Mouse (Mus musculus) heart, postnatal 25 days (tissue): Measurements from ENCODE around the gene Epdr1. TPM values are rescaled to one million over a fixed set of nuclear protein-coding genes. Genes with fewer than 3 reads are reported as not detected.
"Not testable (repeated sequence)": the region's sequence is repeated elsewhere in the genome, so short reads cannot be mapped to it uniquely, and the experiment has no call there.

ENCODE experiments used
- DNase-seq: peaks from one replicate; pipeline ENCODE4 v3.0.0; 2022; ENCODE audit warnings: low spot score
- intact Hi-C: fragments of 180-260 bp; cut with DNase I; formaldehyde crosslinking; loops from one replicate; pipeline ENCODE4 v1.15.1; 2025
- total RNA-seq, 2 experiments: library from RNA; stranded (reverse); gene quantifications; 2 replicates each; pipeline ENCODE4 v1.2.3; 2021

Epdr1 gene
- total RNA-seq, 2 experiments from 2014 or later = 13.7 to 17.9 TPM

- no peak for DNase-seq
These were observed 7.4 kb downstream of the Epdr1 start for GRCm38 (mm10) chr13:19612348-19612747.

GRCm38 (mm10) chr13:19608120-19608519, 11.6 kb downstream of the Epdr1 start:
- DNase-seq = no peak
- intact Hi-C loops = no loop called here

More at GRCm38 (mm10) chr13:19612348-19612747, 7.4 kb downstream of the Epdr1 start:
- intact Hi-C loops = no loop called here

GRCm38 (mm10) chr13:19604916-19605315, 14.8 kb downstream of the Epdr1 start:
- intact Hi-C loops = no loop called here
- no peak for DNase-seq

GRCm38 (mm10) chr13:19603719-19604118, 16.0 kb downstream of the Epdr1 start:
- intact Hi-C loops = no loop called here
- DNase-seq = no peak

DNA sequence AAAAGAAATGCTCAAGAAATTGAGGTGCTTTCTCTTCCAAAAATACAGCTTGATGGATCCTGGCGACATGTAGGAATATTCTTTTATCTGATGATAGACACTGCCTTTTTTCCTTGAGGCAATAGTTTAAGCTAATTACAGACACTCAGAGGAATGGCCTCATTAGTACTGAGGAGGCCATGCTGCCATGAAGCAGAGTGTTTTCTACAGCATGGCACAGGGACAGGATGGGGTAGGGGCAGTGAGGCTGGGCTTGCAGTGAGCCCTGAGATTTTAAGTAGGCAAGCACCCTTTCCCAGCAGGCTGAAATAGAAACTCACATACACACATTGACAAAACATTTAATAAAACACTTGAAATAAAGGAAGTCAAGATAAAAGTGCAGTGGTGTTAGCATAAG, 17.2 kb downstream of the Epdr1 start:
- DNase-seq = no peak
- intact Hi-C loops = no loop called here

- intact Hi-C loops = no loop called here
- no peak for DNase-seq
These were observed 20.5 kb downstream of the Epdr1 start for GRCm38 (mm10) chr13:19599242-19599641.

- DNase-seq = no peak
These were observed 24.6 kb downstream of the Epdr1 start for GRCm38 (mm10) chr13:19595141-19595540.

DNA sequence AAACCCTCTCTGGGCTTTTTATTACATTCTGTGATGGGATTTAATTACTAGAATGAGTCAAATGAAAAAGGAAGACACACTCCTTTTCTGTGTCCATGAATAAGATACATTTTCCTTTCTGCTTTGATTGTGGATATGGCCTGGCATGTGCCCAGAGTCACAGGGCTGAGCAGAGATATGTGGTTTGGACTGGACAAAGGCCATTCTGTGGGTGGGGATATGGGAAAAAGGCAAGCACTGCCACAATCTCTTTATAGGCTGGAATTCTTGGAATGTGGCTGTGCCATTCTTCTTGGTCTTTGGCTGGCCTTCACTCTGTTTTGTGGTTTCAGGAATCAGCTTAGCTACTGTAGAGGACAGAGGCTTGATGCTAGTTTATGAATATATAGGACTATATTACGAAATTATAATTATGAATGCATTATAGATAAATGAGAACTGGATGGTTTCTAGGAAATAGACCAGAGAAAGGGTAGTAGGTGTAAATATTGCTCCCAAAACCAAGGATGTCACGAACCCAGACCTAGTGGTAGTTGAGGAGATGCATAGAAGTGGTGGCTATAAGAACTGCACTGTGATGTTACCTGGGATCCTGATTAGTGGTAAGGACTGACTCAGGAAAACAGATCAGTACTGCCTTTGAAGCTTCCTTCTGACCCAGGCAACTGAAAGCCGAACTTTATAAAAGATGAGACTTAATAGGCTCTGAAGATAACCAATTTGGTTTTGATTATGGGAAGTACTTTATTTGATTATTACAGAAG, 28.5 kb downstream of the Epdr1 start:
- intact Hi-C loops = no loop called here

More at GRCm38 (mm10) chr13:19595141-19595540, 24.6 kb downstream of the Epdr1 start:
- intact Hi-C loops = no loop called here

GRCm38 (mm10) chr13:19575947-19576346, 43.8 kb downstream of the Epdr1 start:
- intact Hi-C loops = no loop called here
- DNase-seq = no peak

More for the DNA sequence above, 28.5 kb downstream of the Epdr1 start:
- no peak for DNase-seq

DNA sequence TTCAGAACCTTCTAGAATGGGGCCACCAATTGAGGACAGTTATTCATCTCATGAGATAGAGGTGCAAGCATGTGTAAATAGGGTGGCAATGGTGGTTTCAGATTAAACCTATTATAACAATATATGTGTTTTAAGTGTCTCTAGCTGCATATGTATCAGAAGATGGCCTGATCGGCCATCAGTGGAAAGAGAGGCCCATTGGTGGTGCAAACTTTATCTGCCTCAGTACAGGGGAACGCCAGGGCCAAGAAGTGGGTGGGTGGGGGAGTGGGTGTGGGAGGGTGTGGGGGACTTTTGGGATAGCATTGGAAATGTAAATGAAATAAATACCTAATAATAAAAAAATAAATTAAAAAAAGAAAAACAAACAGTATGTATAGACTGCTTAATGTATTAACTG, 45.0 kb downstream of the Epdr1 start:
- intact Hi-C loops, DNase-seq: not testable (repeated sequence)

DNA sequence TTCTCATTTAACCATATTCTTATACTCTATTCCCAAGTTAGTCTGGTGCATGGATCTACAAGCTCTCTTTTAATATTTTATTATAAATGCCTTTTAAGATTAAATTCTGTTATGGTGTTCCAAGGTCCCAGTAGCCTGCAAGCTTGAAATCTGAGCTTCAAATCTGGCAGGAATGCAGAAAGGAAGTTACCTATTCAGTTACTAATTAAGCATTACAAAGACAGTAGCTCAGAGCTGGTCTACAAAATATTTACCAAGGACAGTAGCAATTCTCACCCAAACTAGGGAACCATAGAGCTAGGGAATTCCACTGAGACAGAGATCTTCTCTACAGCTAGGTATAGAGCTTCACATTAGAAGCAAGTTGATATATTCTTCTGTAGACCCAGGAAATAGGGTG, 49.6 kb downstream of the Epdr1 start:
- intact Hi-C loops = not testable (repeated sequence)

DNA sequence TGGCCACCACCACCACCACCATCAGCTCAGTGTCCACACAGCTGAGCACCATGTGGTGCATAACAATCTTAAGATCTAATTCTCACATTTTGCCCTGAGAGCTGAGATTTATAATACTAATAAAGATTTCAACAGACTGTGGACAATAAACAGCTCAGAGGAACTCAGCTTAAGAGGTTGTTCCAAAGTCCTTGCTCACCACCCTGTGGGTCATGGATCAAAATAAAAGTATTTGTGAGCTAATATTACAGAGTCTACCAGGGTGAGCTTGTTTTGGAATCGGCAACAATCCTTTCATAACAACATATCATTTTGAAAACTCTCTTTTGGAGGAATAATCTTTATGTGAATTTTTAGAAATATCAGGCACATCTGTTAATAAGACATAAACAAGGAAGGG, 57.2 kb downstream of the Epdr1 start:
- intact Hi-C loops = no loop called here
- no peak for DNase-seq

More for the DNA sequence above, 49.6 kb downstream of the Epdr1 start:
- not testable (repeated sequence) for DNase-seq

DNA sequence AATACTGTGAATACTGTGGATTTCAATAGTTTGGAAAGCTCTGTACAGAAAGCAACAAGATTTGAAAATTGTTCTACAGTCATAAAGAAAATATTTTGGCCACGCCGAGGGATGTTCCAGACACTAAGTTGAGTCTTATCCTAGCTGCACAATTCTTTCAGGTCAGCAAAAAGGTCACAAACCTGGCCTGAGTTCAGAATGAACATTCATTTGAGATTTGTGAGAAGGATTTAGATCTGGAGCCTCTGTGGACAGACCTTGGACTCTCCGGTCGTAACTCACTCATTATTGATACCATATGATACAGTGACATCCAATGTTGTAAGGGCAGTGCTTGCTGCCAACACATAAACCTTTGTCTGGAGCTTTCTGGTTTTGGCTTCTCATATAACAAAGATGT, 64.3 kb downstream of the Epdr1 start:
- no peak for DNase-seq
- intact Hi-C loops = no loop called here

Other genes with a start within 250 kb of the Epdr1 start
- gene Stard3nl, start 224.1 kb downstream of the Epdr1 start, total RNA-seq = 10 to 100 TPM; 15.0 to 16.6 TPM
- gene Sfrp4, start 3.2 kb upstream of the Epdr1 start, total RNA-seq = under 1 TPM in 1 of 2 experiments, not detected in 1; 0.31 TPM
- gene Nme8, start 77.9 kb upstream of the Epdr1 start, total RNA-seq = not detected
- gene Gpr141, start 204.3 kb upstream of the Epdr1 start, total RNA-seq = under 1 TPM in 1 of 2 experiments, not detected in 1; 0.16 TPM